Mouse (Mus musculus): ENCODE results near the gene Pelo. TPM values are rescaled to one million over a fixed set of nuclear protein-coding genes. Genes with fewer than 3 reads are reported as not detected.

The Pelo gene
- polyA plus RNA-seq, 1 experiment, result 22.7 TPM

DNA sequence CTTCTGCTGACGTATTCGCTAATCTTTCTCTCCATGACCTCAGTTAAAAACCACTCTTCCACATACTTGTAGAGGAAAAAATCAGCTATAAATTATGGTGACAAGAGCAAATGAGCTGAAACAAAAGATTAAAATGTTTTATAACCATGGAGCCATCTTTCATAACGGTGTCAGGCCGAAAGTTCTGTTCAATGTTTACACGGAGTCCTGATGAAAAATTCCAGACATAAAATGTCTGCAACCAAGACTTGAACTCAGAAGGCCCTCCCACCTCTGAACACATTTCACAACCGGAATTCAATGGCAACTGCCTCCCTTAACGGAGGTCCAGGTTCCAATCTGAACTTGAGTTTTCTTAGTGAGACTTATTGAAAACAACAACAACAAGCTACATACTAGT, 7.6 kb downstream of the Pelo start:
- no peaks in the 10 kb centered on the region for H3K4me1 ChIP-seq (ENCODE audit: control insufficient read depth, insufficient read depth, low read length)
- no peak overlapping the region for H3K4me3 ChIP-seq (ENCODE audit: insufficient read depth, low read length)
- no peak overlapping the region for H3K27ac ChIP-seq (ENCODE audit: insufficient read depth, low read length)
- TF ChIP-seq POLR2A (IDR thresholded peaks at IDR 0.05; ENCODE audit: extremely low read depth, insufficient read depth, low read length) (no peak), CTCF (IDR thresholded peaks at IDR 0.05; ENCODE audit: extremely low read depth, insufficient read depth, low read length) (no peak)

- no peak for TF ChIP-seq POLR2A (IDR thresholded peaks at IDR 0.05; ENCODE audit: extremely low read depth, insufficient read depth, low read length)
- TF ChIP-seq CTCF (IDR thresholded peaks at IDR 0.05; ENCODE audit: extremely low read depth, insufficient read depth, low read length), result no peak
- no peak overlapping the region for H3K4me3 ChIP-seq (ENCODE audit: insufficient read depth, low read length)
- H3K27ac ChIP-seq (ENCODE audit: insufficient read depth, low read length), result no peak overlapping the region
- no peaks in the 10 kb centered on the region for H3K4me1 ChIP-seq (ENCODE audit: control insufficient read depth, insufficient read depth, low read length)
Measured at GRCm38 (mm10) chr13:115079996-115080585, 9.9 kb downstream of the Pelo start.

GRCm38 (mm10) chr13:115078997-115079685, 10.8 kb downstream of the Pelo start:
- Histone ChIP-seq H3K4me3 (ENCODE audit: insufficient read depth, low read length) (no peak overlapping the region), H3K4me1 (ENCODE audit: control insufficient read depth, insufficient read depth, low read length) (no peaks in the 10 kb centered on the region), H3K27ac (ENCODE audit: insufficient read depth, low read length) (no peak overlapping the region)
- TF ChIP-seq CTCF (IDR thresholded peaks at IDR 0.05; ENCODE audit: extremely low read depth, insufficient read depth, low read length) (no peak), POLR2A (IDR thresholded peaks at IDR 0.05; ENCODE audit: extremely low read depth, insufficient read depth, low read length) (no peak)

DNA sequence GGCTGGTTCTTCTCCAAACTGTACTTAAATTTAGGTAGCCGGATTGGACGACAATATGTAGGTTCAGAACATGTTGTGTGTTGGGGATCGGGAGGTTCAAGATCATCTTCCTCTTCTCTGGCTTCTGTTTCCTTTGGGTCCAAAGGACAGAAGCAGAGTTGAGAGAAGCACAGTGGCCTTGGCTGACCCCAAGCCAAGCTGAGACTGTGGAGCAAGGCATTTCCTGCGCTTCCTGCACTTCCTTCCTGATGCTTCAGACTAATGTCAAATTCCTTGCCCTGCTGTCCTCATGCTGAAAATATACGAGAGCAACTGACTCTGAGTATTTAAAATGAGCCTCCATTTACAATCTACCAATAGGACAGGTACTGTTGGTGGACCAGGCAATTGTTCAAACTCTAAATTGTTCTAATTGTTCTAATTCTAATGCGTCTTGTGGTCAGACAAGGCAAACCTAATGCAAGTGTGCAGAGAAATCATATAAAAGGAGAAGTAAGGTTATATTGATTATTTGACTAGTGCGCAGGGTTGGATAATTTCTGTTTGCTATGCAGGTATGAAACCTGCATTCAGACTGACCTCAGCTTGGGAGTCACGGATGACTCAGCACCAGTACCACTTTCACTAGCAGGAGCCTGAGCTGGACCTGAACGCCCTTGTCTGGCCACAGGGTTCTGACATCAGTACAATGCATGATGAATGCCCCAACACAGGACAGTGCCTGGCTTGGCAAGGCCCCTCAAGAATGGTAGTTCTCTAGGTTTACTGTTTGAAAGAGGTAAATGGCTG, 12.4 kb downstream of the Pelo start:
- no peak for TF ChIP-seq POLR2A (IDR thresholded peaks at IDR 0.05; ENCODE audit: extremely low read depth, insufficient read depth, low read length)
- TF ChIP-seq CTCF (IDR thresholded peaks at IDR 0.05; ENCODE audit: extremely low read depth, insufficient read depth, low read length), result no peak

GRCm38 (mm10) chr13:115072386-115072785, 17.6 kb downstream of the Pelo start:
- H3K4me3 ChIP-seq (ENCODE audit: insufficient read depth, low read length), result no peak overlapping the region
- TF ChIP-seq POLR2A (IDR thresholded peaks at IDR 0.05; ENCODE audit: extremely low read depth, insufficient read depth, low read length), result no peak
- TF ChIP-seq CTCF (IDR thresholded peaks at IDR 0.05; ENCODE audit: extremely low read depth, insufficient read depth, low read length), result no peak
- H3K27ac ChIP-seq (ENCODE audit: insufficient read depth, low read length), result no peak overlapping the region
- H3K4me1 ChIP-seq (ENCODE audit: control insufficient read depth, insufficient read depth, low read length), result no peaks in the 10 kb centered on the region

More for the DNA sequence above, 12.4 kb downstream of the Pelo start:
- H3K4me3 ChIP-seq (ENCODE audit: insufficient read depth, low read length), result no peak overlapping the region
- H3K27ac ChIP-seq (ENCODE audit: insufficient read depth, low read length), result no peak overlapping the region
- no peaks in the 10 kb centered on the region for H3K4me1 ChIP-seq (ENCODE audit: control insufficient read depth, insufficient read depth, low read length)

GRCm38 (mm10) chr13:115071431-115071830, 18.6 kb downstream of the Pelo start:
- Histone ChIP-seq H3K27ac (ENCODE audit: insufficient read depth, low read length) (no peak overlapping the region), H3K4me1 (ENCODE audit: control insufficient read depth, insufficient read depth, low read length) (no peaks in the 10 kb centered on the region), H3K4me3 (ENCODE audit: insufficient read depth, low read length) (no peak overlapping the region)
- TF ChIP-seq POLR2A (IDR thresholded peaks at IDR 0.05; ENCODE audit: extremely low read depth, insufficient read depth, low read length) (no peak), CTCF (IDR thresholded peaks at IDR 0.05; ENCODE audit: extremely low read depth, insufficient read depth, low read length) (no peak)

DNA sequence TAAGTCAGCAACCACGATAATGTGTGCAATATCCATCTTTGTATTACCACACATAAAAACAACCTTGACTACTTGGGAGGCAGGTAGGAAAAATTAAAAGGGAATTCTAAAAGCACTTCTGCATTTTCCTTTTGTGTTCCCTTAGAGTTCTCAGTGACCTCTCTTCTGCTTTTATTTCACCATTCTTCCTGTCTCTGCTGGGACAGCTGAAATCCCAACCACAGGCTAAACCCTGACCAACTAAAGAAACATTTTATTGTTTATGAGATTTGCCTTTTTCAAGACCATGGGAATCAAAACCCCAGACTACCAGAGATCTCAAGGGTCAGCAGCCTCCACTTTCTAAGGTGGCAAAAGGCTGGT, 22.0 kb downstream of the Pelo start:
- Histone ChIP-seq H3K4me3 (ENCODE audit: insufficient read depth, low read length) (no peak overlapping the region), H3K4me1 (ENCODE audit: control insufficient read depth, insufficient read depth, low read length) (no peaks in the 10 kb centered on the region), H3K27ac (ENCODE audit: insufficient read depth, low read length) (no peak overlapping the region)
- TF ChIP-seq POLR2A (IDR thresholded peaks at IDR 0.05; ENCODE audit: extremely low read depth, insufficient read depth, low read length), result no peak
- TF ChIP-seq CTCF (IDR thresholded peaks at IDR 0.05; ENCODE audit: extremely low read depth, insufficient read depth, low read length), result no peak

DNA sequence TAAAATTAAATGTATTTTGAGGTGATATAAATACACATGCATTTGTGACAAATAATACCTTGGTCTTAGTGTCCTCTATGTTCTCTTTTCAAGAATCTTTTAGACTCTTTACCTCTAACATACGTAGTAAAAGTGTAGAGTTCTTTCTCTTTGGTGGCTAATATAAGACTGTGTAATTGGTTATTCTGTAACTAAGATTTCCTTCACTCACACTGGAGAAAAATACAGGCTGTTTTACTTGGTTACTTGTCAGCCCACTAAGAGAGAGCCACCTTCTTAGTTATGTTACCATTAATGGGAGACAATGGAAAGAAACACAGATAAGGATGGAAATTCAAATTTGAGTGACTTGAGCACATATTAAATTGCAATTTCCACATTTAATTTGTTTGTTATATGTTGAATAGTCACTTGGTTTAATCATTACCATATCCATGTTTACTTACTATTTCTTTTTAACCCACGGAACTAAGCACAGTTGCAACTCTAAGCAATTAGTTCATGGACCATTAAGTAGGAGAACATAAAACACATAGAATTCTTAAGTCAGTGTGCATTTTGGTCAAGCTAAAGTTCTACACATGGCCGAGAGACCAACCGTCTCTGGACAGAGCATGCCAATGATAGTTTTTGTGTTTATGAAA, 22.5 kb downstream of the Pelo start:
- H3K4me3 ChIP-seq (ENCODE audit: insufficient read depth, low read length), result no peak overlapping the region
- H3K27ac ChIP-seq (ENCODE audit: insufficient read depth, low read length), result no peak overlapping the region
- TF ChIP-seq POLR2A (IDR thresholded peaks at IDR 0.05; ENCODE audit: extremely low read depth, insufficient read depth, low read length), result no peak
- TF ChIP-seq CTCF (IDR thresholded peaks at IDR 0.05; ENCODE audit: extremely low read depth, insufficient read depth, low read length), result no peak
- no peaks in the 10 kb centered on the region for H3K4me1 ChIP-seq (ENCODE audit: control insufficient read depth, insufficient read depth, low read length)

- H3K4me1 ChIP-seq (ENCODE audit: control insufficient read depth, insufficient read depth, low read length), result no peaks in the 10 kb centered on the region
- TF ChIP-seq POLR2A (IDR thresholded peaks at IDR 0.05; ENCODE audit: extremely low read depth, insufficient read depth, low read length) (no peak), CTCF (IDR thresholded peaks at IDR 0.05; ENCODE audit: extremely low read depth, insufficient read depth, low read length) (no peak)
Measured at GRCm38 (mm10) chr13:115057555-115057954, 32.4 kb downstream of the Pelo start.

More at GRCm38 (mm10) chr13:115057555-115057954, 32.4 kb downstream of the Pelo start:
- H3K27ac ChIP-seq (ENCODE audit: insufficient read depth, low read length), result no peak overlapping the region
- no peak overlapping the region for H3K4me3 ChIP-seq (ENCODE audit: insufficient read depth, low read length)

Data from cortical plate, adult 2 months (tissue).